In the genomic region with DNA sequence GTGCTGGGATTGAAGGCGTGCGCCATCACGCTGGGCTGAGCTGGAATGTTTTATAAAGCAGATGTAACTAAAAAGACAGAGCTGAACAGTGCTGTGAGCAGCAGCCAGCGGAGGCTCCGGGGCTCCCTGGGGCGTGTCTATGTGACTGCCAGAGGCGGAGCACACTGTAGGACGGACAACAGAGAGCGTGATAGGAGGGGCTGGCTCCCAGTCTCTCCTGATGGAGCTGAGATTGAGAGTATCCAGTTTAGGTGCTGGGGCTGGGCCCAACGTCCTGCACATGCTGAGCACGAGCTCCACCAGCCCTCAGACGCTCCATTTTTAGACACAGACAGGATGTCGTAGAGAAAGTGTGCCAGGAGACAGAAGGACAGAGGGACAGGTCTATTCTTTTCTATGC, we compare ENCODE assay signal across 9 mouse cellular contexts. TPM values are rescaled to one million over a fixed set of nuclear protein-coding genes. Genes with fewer than 3 reads are reported as not detected.
A peak's percentile ranks its signal among the peaks of the same experiment; 100 is the strongest.
DNase-seq lines count a peak whose midpoint lies in the region.
"Had no signal": no experiment of that assay in that cellular context is flagged by ENCODE, and none has a peak within 500 bp of the region (broad histone marks: within the 10 kb centered on the region; RNA-seq: fewer than 3 reads in every experiment).

No protein-coding gene starts in this region.

- peak; percentile 96 for DNase-seq in heart, adult 11 months
- DNase-seq in heart, postnatal 36 days: no peak
- peak; percentile 25 for DNase-seq in NIH3T3 (ENCODE audit: low read depth)
- DNase-seq in heart, adult 8-10 months (ENCODE audit: low spot score): peak; percentile 57
- peak; percentile 23 to 63 for DNase-seq in kidney, postnatal 25 days
- no peak for DNase-seq in forebrain, embryonic 10.5 days (ENCODE audit: extremely low spot score, low spot score)
- no peak for DNase-seq in layer of hippocampus, adult 18-20 months (ENCODE audit: low spot score in 2 of 2)
- DNase-seq in layer of hippocampus, postnatal 36 days: no peak

- H3K27ac ChIP-seq in forebrain, embryonic 10.5 days: no peak overlapping the region

- WGBS in forebrain, embryonic 10.5 days: 71% methylated on average over 13 of the region's 13 CpGs

- intact Hi-C loops in heart, postnatal 36 days (cut with DNase I): no loop called here

- H3K27me3 ChIP-seq in forebrain, embryonic 10.5 days (ENCODE audit: poor library complexity, severe bottlenecking): no peaks in the 10 kb centered on the region

- H3K4me1 ChIP-seq in forebrain, embryonic 10.5 days: peaks cover under 1% of the 10 kb centered on the region; the same call in 1 of the 2 replicates

- H3K4me3 ChIP-seq in forebrain, embryonic 10.5 days: no peak overlapping the region
- H3K4me3 ChIP-seq: erythroblast, embryonic 14.5 days had no signal

- H3K36me3 ChIP-seq in forebrain, embryonic 10.5 days (replicated peaks): peaks cover 95% of the 10 kb centered on the region

- H3K9me3 ChIP-seq in forebrain, embryonic 10.5 days: no peaks in the 10 kb centered on the region

RNA-seq across cellular contexts. Expression of gene Nxph4, which starts 29.9 kb away (rescaled TPM):
- total RNA-seq in heart, postnatal 36 days (2021): under 1 TPM; 0.28 to 0.41 TPM
- under 1 TPM; 0.22 to 0.66 (median 0.50) TPM for total RNA-seq in heart, adult 8-10 months (2022)
- polyA plus RNA-seq in forebrain, embryonic 10.5 days (2016; fragmentation: Nextera tagmentation; extraction: Ambion mirVana): 3.0 and 9.5 TPM in 2 replicates
- total RNA-seq in layer of hippocampus, adult 18-20 months (2021): 1 to 10 TPM; 1.2 to 1.3 TPM
- total RNA-seq in layer of hippocampus, postnatal 36 days (2021): 1 to 10 TPM; 1.3 to 1.7 TPM
- polyA plus RNA-seq: erythroblast, embryonic 14.5 days had no signal

RNA-seq across cellular contexts. Expression of gene Shmt2, which starts 42.1 kb away (rescaled TPM):
- total RNA-seq in heart, postnatal 36 days (2021): 10 to 100 TPM; 43.8 to 44.3 TPM
- 10 to 100 TPM; 41.6 to 48.4 (median 44.5) TPM for total RNA-seq in heart, adult 8-10 months (2022)
- polyA plus RNA-seq in forebrain, embryonic 10.5 days (2016; fragmentation: Nextera tagmentation; extraction: Ambion mirVana): 124 and 129 TPM in 2 replicates
- total RNA-seq in layer of hippocampus, adult 18-20 months (2021): 10 to 100 TPM; 24.2 to 25.3 TPM
- total RNA-seq in layer of hippocampus, postnatal 36 days (2021): 10 to 100 TPM; 27.4 to 29.9 TPM

RNA-seq across cellular contexts. Expression of gene Ndufa4l2, which starts 49.5 kb away (rescaled TPM):
- 10 to 100 TPM; 26.0 to 27.6 TPM for total RNA-seq in heart, postnatal 36 days (2021)
- total RNA-seq in heart, adult 8-10 months (2022): 10 to 100 TPM; 17.2 to 26.5 (median 21.6) TPM
- polyA plus RNA-seq in forebrain, embryonic 10.5 days (2016; fragmentation: Nextera tagmentation; extraction: Ambion mirVana): 2.6 and 2.9 TPM in 2 replicates
- 1 to 10 TPM; 3.6 to 3.8 TPM for total RNA-seq in layer of hippocampus, adult 18-20 months (2021)
- 1 to 10 TPM; 3.5 to 4.8 TPM for total RNA-seq in layer of hippocampus, postnatal 36 days (2021)

RNA-seq across cellular contexts. Expression of gene Lrp1, which starts 56.6 kb away (rescaled TPM):
- 10 to 100 TPM; 73.4 to 88.6 TPM for total RNA-seq in heart, postnatal 36 days (2021)
- 10 to 100 TPM; 64.0 to 88.9 (median 74.0) TPM for total RNA-seq in heart, adult 8-10 months (2022)
- polyA plus RNA-seq in forebrain, embryonic 10.5 days (2016; fragmentation: Nextera tagmentation; extraction: Ambion mirVana): 66.5 and 67.4 TPM in 2 replicates
- 100 to 1,000 TPM; 284 to 294 TPM for total RNA-seq in layer of hippocampus, adult 18-20 months (2021)
- total RNA-seq in layer of hippocampus, postnatal 36 days (2021): 100 to 1,000 TPM; 268 to 307 TPM

Comparison
In these comparisons a context has a peak if more than half of its experiments do, and no peak if none do; other contexts are left out.
1. DNase-seq: peak in heart, adult 11 months (single experiment), NIH3T3 (single experiment), heart, adult 8-10 months (single experiment) and kidney, postnatal 25 days (2 of 2); none in heart, postnatal 36 days (0 of 2), forebrain, embryonic 10.5 days (single experiment), layer of hippocampus, adult 18-20 months (0 of 2) and layer of hippocampus, postnatal 36 days (0 of 2).